15 mouse cellular contexts compared by ENCODE assay signal in genomic region chr1:20617849-20618530, GRCm38 (mm10). TPM values are rescaled to one million over a fixed set of nuclear protein-coding genes. Genes with fewer than 3 reads are reported as not detected.
DNase-seq lines count a peak whose midpoint lies in the region; ATAC-seq and TF ChIP-seq lines count a peak whose summit lies in the region.
"Had no signal": no experiment of that assay in that cellular context is flagged by ENCODE, and none has a peak within 500 bp of the region (broad histone marks: within the 10 kb centered on the region; RNA-seq: fewer than 3 reads in every experiment).

Pkhd1 (minus strand) TSS chr1:20618064.

- WGBS in liver, postnatal 0 days (ENCODE audit: insufficient replicate concordance) = 52% methylated on average over 10 of the region's 10 CpGs
- WGBS in small intestine, adult 2 months = 24% methylated on average over 10 of the region's 10 CpGs

- no peaks in the 10 kb centered on the region for H3K4me1 ChIP-seq in liver, postnatal 0 days (ENCODE audit: insufficient read depth)
- no peaks in the 10 kb centered on the region for H3K4me1 ChIP-seq in small intestine, adult 2 months (ENCODE audit: control insufficient read depth, insufficient read depth, insufficient read length, low read length)
- H3K4me1 ChIP-seq: hindbrain, embryonic 10.5 days; limb, embryonic 13.5 days had no signal

- ATAC-seq in liver, postnatal 0 days = peak; percentile 62
- ATAC-seq in megakaryocyte-erythroid progenitor cell, adult 5-6 weeks (replicated peaks; ENCODE audit: low FRiP score, low TSS enrichment, poor library complexity, severe bottlenecking) = no peak
- ATAC-seq in cerebellum, adult (ENCODE audit: insufficient number of reproducible peaks, low FRiP score, low TSS enrichment) = no peak

- no peak for TF ChIP-seq POLR2A in small intestine, adult 2 months (IDR thresholded peaks at IDR 0.05; ENCODE audit: low read depth, low read length)

- DNase-seq in kidney, adult 18-20 months = peak; percentile 73
- DNase-seq in kidney, postnatal 14 days = peak; percentile 87
- DNase-seq in liver, postnatal 0 days = peak; percentile 17
- DNase-seq in thymus, adult 18-20 months = no peak
- DNase-seq in spleen, postnatal 14 days (ENCODE audit: low spot score in 2 of 2) = no peak
- DNase-seq: cerebellum, postnatal 14 days; heart, adult 2 months; midbrain, embryonic 14.5 days; thymus, postnatal 36 days had no signal

- no peak for TF ChIP-seq EP300 in liver, postnatal 0 days (IDR thresholded peaks at IDR 0.05; ENCODE audit: low read depth)

- H3K9me3 ChIP-seq in liver, postnatal 0 days (ENCODE audit: low read length) = no peaks in the 10 kb centered on the region
- H3K9me3 ChIP-seq: hindbrain, embryonic 10.5 days; limb, embryonic 13.5 days had no signal

- H3K4me3 ChIP-seq in liver, postnatal 0 days (ENCODE audit: low read depth, low read length) = peak within 1 kb of the TSS; percentile 31
- H3K4me3 ChIP-seq in small intestine, adult 2 months (ENCODE audit: low read depth, low read length) = peak within 1 kb of the TSS; percentile 11; the same call in 1 of the 2 replicates
- H3K4me3 ChIP-seq: heart, adult 2 months; hindbrain, embryonic 10.5 days; limb, embryonic 13.5 days had no signal

- TF ChIP-seq CTCF in liver, postnatal 0 days (IDR thresholded peaks at IDR 0.05; ENCODE audit: low read depth) = no peak
- TF ChIP-seq CTCF in small intestine, adult 2 months (IDR thresholded peaks at IDR 0.05; ENCODE audit: extremely low read depth, insufficient read length, insufficient replicate concordance, low read depth, low read length) = no peak

- no peaks in the 10 kb centered on the region for H3K36me3 ChIP-seq in liver, postnatal 0 days (replicated peaks; ENCODE audit: insufficient read depth, low read length)
- H3K36me3 ChIP-seq in small intestine, adult 2 months (ENCODE audit: control insufficient read depth, insufficient read depth, low read length) = no peaks in the 10 kb centered on the region
- H3K36me3 ChIP-seq: hindbrain, embryonic 10.5 days; limb, embryonic 13.5 days had no signal

- peak within 1 kb of the TSS; percentile 61 for H3K4me2 ChIP-seq in liver, postnatal 0 days (ENCODE audit: low read depth, low read length)
- H3K4me2 ChIP-seq: limb, embryonic 13.5 days had no signal

- H3K27ac ChIP-seq in liver, postnatal 0 days (ENCODE audit: low read depth) = peak within 1 kb of the TSS; percentile 44; the same call in 1 of the 2 replicates
- H3K27ac ChIP-seq in small intestine, adult 2 months (ENCODE audit: insufficient read depth, low read depth, low read length) = no peak within 1 kb of the TSS
- H3K27ac ChIP-seq: heart, adult 2 months; hindbrain, embryonic 10.5 days; limb, embryonic 13.5 days had no signal

- 0 out of 2 replicates have a peak within 1 kb of the TSS, but pooled peaks have one; percentile 47 for H3K9ac ChIP-seq in liver, postnatal 0 days (replicated peaks)
- H3K9ac ChIP-seq: limb, embryonic 13.5 days had no signal

- H3K27me3 ChIP-seq in liver, postnatal 0 days (ENCODE audit: insufficient read depth, low read length) = no peaks in the 10 kb centered on the region
- no peaks in the 10 kb centered on the region for H3K27me3 ChIP-seq in small intestine, adult 2 months (ENCODE audit: control insufficient read depth, insufficient read depth, low read length)
- H3K27me3 ChIP-seq: limb, embryonic 13.5 days had no signal

RNA-seq across cellular contexts. Expression of gene Pkhd1, which starts in this region (rescaled TPM):
- polyA plus RNA-seq in liver, postnatal 0 days (2015; fragmentation: Nextera tagmentation; extraction: Ambion mirVana) = 0.54 and 0.58 TPM in 2 replicates
- 0.03 and 0.11 TPM in 2 replicates for polyA plus RNA-seq in small intestine, adult 2 months (2012; rRNA removed)
- not detected in 2 replicates for total RNA-seq in megakaryocyte-erythroid progenitor cell, adult 5-6 weeks (2014; fragmentation: Nextera tagmentation)
- total RNA-seq in megakaryocyte-erythroid progenitor cell, adult 5-6 weeks (2017) = not detected in 2 replicates
- total RNA-seq: heart, adult 2 months; neutrophil, adult 5-6 weeks had no signal
- polyA plus RNA-seq: heart, adult 2 months; hindbrain, embryonic 10.5 days had no signal

Comparison
In these comparisons a context has a peak if more than half of its experiments do, and no peak if none do; other contexts are left out.
1. Peak in DNase-seq, ATAC-seq, H3K4me3 ChIP-seq, H3K27ac ChIP-seq, H3K9ac ChIP-seq and H3K4me2 ChIP-seq in liver, postnatal 0 days; RNA of the gene not detected or under 1 TPM.
2. DNase-seq: peak in kidney, adult 18-20 months (single experiment) and kidney, postnatal 14 days (single experiment); none in thymus, adult 18-20 months (0 of 2) and spleen, postnatal 14 days (0 of 2).